Mouse (Mus musculus): Measurements from ENCODE around the gene Glis3.
A peak's percentile ranks its signal among the peaks of the same experiment; 100 is the strongest.

Gene Glis3

GRCm38 (mm10) chr19:28679776-28680391, at the start of gene Glis3:
Glis3 (minus strand) TSS chr19:28680077.
- peak; percentile 49 for DNase-seq (ENCODE audit: low spot score)

GRCm38 (mm10) chr19:28726161-28726880, 46.4 kb upstream of the Glis3 start:
- DNase-seq (ENCODE audit: low spot score): peak; percentile 60

DNA sequence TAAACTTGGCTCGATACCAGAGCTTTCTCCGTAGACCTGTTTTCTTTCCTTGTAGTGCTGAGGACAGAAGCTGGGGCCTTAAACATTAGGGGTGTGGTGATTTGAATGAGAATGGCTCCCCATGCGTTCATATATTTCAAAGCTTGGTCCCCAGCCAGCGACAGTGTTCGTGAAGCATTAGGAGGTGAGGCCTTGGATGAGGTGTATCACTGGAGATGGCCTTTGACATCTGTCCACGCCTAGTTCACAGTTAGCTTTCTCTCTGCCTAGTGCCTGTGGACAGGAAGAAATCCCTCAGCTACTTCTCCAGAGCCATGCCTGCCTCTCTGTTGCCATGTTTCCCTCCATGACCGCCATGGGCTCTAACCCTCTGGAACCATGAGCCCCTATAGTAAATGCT, 44.8 kb upstream of the Glis3 start:
- DNase-seq (ENCODE audit: low spot score): no peak

DNA sequence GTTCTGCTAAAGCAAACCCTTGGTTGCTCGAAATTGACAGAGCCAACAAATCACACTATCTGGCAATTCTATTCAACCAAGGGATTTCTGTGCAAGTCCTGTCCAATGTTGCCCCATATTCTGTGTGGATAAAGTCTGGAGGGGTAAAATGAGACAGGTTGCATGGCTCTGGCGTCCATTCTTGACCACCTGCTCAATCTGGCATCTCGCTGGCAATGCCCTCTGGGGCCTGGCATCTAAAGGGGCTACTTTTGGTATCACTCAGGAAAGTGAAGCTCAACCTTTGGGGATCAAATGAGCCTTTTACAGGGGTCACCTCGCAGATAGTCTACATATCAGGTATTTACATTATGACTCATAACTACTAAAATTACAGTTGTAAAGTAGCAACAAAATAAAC, 42.7 kb upstream of the Glis3 start:
- no peak for DNase-seq (ENCODE audit: low spot score)

GRCm38 (mm10) chr19:28721834-28722233, 42.0 kb upstream of the Glis3 start:
- DNase-seq (ENCODE audit: low spot score): no peak

GRCm38 (mm10) chr19:28720016-28720415, 40.1 kb upstream of the Glis3 start:
- no peak for DNase-seq (ENCODE audit: low spot score)

DNA sequence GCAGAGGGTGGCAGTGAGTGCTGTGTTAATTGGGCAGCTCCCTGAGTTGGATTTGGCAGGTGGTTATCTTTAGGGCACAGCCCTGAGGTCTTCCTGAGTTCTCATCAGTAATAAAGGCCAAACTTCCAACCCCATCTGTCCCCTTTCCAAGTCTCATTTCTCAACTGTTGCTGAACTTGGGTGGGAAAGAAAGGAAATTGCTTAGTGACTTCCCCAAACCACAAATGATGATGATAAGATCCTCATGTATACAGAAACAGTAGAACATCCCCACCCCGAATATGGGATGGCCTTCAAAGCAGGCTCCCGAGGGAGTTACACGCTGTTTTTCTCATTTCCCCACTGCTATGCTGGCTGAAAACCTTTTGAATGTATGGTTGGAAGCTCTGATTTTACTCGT, 34.8 kb upstream of the Glis3 start:
- no peak for DNase-seq (ENCODE audit: low spot score)

DNA sequence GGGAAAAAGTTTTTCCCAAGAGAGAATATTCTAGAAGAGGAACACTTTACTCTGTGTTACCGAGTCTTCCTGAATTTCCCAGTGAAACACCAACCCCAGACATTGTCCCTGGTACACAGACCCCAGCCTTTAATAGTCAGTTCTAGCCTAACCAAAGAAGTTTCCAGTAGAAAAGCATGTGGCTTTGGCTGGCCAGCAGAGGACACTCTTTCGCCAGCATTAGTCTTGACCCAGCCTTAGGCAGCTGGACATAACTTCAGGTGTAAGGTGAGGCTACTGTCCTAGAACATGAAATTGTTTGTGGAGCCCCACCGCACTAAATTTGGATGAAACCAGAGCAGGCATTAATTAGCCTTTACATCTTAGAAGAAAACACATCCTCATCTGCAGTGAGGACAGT, 17.8 kb upstream of the Glis3 start:
- no peak for DNase-seq (ENCODE audit: low spot score)

DNA sequence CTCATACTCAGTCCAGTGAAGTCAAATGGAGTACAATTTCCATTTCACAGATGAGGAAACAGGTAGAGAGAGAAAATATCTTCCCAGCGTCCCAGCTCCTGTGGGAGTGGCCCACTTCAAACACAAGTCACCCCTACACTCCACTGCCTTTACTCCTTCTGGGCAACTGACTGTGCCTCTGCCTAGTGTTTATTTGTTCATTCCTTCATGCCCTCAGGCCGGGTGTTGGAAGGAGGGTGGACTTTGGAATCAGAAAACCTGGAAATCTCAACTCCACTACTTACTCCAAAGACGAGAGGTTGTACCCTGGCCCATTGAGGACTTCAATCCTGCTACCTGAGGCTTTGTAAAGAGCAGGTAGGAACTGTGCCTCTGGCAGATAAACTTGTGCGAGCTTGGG, 6.5 kb upstream of the Glis3 start:
- DNase-seq (ENCODE audit: low spot score): no peak

DNA sequence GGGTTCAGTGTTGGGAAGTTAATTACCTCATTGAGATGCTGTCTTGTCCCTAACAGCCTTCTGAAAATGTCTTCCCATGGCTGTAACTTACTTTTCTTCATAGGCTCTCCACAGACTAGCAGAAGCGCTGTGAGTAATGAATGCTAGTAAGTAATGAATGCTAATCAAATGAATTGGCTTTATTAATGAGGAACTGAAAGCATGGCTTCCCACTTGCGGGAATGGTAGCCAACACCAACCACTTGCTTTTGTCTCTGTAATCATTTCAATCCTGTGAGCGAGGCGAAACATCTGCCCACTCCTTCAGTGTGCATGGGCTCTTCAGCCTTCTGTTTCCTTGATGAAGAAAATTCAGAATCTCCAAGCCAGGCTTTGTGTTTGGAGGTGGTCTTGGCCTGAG, 5.6 kb upstream of the Glis3 start:
- DNase-seq (ENCODE audit: low spot score): no peak

DNA sequence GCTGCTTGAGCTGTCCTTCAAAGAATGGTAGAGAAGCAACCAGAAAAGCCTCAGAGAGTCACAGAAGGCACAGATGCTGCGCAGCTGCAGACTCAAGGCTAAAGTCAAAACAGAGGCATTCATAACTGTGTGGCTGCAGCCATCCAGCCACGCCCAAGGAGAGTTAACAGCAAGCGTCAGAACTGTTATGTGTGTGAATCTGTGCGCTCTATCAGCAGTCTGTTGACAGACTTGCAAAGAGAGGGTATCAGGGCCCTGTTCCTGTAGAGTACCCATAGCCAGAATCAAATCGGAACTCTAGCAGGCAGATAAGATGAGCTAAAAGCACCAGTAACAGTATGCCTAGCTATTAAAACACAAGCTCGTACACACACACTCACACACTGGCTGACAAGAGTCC, 4.5 kb upstream of the Glis3 start:
- no peak for DNase-seq (ENCODE audit: low spot score)

- no peak for DNase-seq (ENCODE audit: low spot score)
Observed at GRCm38 (mm10) chr19:28683346-28683745, 3.5 kb upstream of the Glis3 start.

DNA sequence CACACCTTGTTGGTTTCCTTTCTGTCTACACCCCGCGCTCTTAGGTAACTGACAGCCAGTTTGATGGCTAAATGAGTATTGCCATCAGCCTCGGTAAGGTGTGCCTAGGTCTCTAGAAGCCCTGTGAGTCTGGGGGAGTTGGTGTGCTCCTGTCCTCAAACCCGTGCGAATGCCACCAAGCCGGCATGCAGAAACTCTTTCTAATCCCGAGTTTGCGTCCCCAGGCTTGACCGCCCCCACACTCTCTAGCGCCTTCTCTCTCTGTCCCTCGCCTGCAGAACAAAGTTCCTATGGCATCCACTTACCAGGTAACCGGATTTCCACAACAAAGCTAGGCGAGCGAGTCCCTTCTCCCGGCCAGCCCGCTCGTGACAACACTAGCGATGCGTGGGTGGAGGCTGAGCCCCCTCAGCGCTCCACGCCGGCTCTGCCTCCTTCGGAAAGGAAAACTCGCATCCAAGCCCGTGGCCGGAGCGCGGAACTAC, 544 bp downstream of the Glis3 start:
- no peak for DNase-seq (ENCODE audit: low spot score)

GRCm38 (mm10) chr19:28678646-28679270, 1.1 kb downstream of the Glis3 start:
- no peak for DNase-seq (ENCODE audit: low spot score)

DNA sequence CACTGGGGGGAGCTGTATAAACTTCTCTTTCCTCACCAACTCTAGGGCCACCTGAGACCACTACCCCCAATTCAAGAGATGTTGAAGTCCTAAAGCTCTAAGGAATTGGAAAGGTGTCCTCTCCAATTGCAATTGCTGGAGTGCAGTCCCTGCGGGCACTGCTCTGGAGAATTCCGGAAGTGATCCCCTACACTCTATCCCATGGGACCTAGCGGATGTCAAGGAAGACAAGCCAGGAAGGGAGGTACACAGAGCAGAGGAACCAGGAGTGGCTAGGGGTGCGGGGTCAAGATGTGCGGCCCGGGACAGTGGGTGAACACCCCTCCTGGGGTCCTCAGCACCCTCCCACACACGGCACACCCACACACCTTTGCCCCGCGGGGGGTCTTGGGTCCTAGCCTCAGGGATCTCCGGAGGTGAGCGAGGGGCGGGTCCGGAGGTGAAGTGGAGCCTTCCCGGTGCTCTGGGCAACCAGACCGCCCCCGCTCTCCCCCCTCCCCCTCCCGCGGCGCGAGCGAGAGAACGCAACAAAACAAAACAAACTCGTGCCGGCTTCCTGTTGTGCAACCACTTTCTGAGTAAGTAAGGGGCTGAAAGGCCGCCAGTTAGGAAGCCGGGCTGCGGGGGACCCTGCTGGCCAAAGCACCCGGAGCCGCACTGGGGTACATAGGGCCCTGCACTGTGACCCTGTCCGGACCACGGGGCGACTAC, 2.0 kb downstream of the Glis3 start:
- peak; percentile 42 for DNase-seq (ENCODE audit: low spot score)

DNA sequence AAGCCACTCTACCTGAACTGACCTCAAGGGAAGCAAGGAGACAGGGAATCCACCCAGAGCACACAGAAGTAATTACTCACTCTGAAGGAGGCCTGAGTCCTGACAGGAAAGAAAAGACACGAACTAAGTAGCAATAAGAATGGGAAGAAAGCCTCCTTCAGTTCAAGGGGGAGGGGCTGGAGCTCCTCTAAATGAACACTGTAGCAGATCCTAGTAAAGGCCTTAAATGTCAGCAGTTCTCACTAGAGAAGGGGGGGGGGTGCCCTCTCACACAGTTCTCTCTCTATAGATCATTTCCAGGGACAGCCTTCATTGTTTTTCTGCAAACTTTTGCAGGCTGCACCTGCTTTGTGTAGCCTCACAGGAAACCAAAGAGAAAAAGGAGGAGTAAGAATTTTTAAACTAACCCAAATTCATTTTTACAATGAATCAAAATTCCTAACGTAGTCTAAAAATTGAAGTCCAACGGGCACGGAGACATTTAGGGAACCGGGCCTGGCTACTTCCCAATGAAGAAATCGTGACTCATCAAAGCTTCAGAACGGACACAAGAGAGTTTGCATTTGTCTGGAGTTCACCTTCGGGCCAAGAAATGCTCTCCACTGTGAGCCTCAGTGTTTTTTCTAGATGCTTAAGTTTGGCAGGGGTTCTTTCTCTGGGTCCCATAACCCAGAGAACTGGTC, 2.7 kb downstream of the Glis3 start:
- DNase-seq (ENCODE audit: low spot score): no peak

DNA sequence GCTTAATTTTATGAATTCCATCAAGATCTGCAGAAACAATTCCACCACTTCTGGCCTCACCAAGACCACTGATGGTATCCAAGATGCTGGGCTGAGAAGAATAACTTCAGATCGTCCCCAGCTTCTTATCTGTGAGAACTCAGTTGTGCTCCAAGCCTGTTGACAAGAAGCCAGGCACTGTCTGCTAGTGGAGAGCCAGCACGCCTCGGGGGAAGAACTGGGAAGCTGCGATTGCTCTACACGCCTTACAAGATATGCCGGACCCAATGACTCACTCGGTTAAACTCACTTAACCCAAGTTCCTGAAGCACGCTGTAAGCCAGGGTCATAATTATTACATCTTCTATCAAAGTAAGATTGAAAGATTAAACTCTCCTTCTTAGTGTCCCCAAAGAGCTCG, 16.1 kb downstream of the Glis3 start:
- no peak for DNase-seq (ENCODE audit: low spot score)

GRCm38 (mm10) chr19:28663148-28663547, 16.7 kb downstream of the Glis3 start:
- DNase-seq (ENCODE audit: low spot score): no peak

DNA sequence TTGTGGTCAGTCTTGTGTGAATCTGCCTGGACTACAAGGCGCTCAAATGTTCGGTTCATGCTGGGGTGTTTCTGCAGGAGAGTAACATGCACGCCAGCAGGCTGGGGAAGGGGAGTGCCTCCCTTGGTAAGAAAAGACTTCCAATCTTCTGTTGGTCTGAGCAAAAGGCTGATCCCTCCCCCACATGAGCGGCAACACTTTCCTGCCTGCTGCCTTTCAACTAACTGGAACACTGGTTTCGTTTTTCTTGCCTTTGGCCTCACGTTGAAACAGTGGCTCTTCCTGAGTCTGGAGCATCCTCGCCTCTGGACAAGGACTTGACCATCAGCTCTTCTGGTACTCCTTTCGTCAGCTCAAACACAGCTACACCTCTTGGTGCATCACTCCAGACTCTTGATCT, 17.4 kb downstream of the Glis3 start:
- DNase-seq (ENCODE audit: low spot score): no peak

DNA sequence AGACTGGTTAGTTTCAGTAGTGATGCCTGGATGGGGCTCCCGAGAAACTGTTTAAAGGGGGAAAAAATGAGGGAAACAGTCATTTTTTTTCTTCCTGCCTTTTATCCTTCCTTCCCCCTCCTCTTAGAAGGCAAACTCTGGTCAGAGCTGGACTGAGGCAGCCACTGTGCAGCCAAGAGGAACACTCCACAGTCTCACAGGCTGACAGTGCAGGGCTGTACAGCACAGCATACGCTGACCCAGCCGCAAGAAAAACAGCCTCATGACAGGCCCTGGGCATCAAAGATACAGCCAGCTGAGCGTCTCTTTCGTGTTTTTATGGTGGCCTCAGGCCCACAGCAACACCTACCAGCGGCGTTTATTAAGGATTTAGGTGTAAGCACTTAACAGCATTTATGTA, 19.0 kb downstream of the Glis3 start:
- DNase-seq (ENCODE audit: low spot score): no peak

DNA sequence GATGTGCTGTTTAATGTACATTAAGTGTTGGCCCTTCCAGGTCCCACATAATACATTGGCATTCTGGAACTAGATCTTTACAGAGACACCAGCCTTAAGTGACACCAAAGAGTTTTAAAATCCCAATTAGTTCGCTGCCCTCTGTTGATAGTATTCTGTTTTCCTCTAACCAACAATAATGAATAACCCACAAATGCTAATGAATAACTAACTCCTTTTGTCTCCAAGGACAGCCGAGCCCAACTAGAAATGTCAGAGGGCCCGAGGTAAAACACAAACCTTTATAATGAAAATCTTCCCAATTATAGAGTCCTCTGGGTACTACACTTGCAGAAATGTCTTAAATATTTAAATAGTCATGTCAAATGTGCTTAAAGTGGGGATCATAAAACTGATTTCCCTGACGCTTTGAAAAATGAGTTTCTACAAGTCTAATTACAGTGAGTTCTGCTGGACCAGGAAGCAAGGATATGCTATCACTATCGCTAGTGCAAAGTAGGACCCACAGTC, 22.1 kb downstream of the Glis3 start:
- no peak for DNase-seq (ENCODE audit: low spot score)

DNA sequence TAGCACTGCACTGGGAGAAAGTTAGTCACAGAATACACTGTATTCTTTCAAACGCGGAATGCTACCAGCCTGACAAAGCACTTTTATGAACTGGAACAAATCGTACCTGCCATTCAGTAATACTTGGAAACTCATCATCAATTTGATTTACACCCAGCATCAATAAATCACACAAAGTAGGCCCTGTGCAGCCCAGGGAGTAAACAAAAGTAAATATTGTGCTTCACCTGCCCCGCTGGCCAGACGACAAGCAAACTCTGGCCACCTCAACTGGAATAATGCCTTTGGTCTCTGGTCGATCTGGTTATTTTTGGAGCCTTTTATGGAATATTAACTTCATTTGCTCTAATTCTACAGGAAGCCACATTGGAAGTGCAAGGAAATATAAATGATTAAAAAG, 23.0 kb downstream of the Glis3 start:
- DNase-seq (ENCODE audit: low spot score): no peak

All from ovary, postnatal 14 days (tissue).